Mouse (Mus musculus): ENCODE measurements around the gene A730049H05Rik. TPM values are rescaled to one million over a fixed set of nuclear protein-coding genes. Genes with fewer than 3 reads are reported as not detected.

A730049H05Rik gene
- total and polyA plus RNA-seq, 2 experiments = not detected

- no peak for TF ChIP-seq POLR2A (IDR thresholded peaks at IDR 0.05; ENCODE audit: extremely low read depth, insufficient read depth, low read length)
- TF ChIP-seq CTCF (IDR thresholded peaks at IDR 0.05; ENCODE audit: low read depth, low read length) = no peak
- H3K27me3 ChIP-seq (ENCODE audit: control insufficient read depth, insufficient read depth, low read length) = no peaks in the 10 kb centered on the region
- H3K4me1 ChIP-seq (ENCODE audit: control insufficient read depth, insufficient read depth, low read length) = no peaks in the 10 kb centered on the region
- H3K79me2 ChIP-seq (ENCODE audit: control insufficient read depth, insufficient read depth, low read length) = no peaks in the 10 kb centered on the region
- no peaks in the 10 kb centered on the region; the same call in 1 of the 2 replicates for H3K36me3 ChIP-seq (ENCODE audit: control insufficient read depth, insufficient read depth, low read length)
- 60% methylated on average over 5 of the region's 5 CpGs for WGBS
- DNase-seq (ENCODE audit: extremely low read depth, low read depth, low spot score) = peak; percentile 57
- no peak overlapping the region for H3K9ac ChIP-seq (ENCODE audit: low read depth, low read length)
- H3K4me3 ChIP-seq (ENCODE audit: insufficient read depth, low read depth, low read length) = no peak overlapping the region
- no peak overlapping the region for H3K27ac ChIP-seq (replicated peaks; ENCODE audit: insufficient read depth, low read depth, low read length)
Observed at GRCm38 (mm10) chr6:92850250-92850649, 34.0 kb downstream of the A730049H05Rik start.

DNA sequence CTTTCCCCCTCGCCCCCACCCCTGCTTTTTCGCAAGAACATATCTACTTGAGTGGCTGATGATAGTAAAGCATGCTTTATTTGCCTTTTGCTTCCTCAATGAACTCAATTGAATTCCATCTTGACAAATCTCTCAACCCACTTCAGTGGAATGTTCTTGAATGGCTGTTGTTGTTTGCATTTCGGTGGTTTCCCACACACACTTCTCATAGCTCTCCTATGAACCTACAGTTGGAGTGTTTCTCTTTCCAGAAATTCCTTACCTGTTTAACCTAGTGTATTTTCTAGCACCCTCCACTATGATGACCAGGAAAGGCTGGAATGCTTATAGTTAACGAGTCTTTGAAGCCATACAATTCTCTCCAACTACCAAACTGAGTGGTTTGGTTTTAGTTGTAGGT lies 38.6 kb downstream of the A730049H05Rik start:
- Histone ChIP-seq H3K4me1 (ENCODE audit: control insufficient read depth, insufficient read depth, low read length) (no peaks in the 10 kb centered on the region), H3K9ac (ENCODE audit: low read depth, low read length) (no peak overlapping the region), H3K79me2 (ENCODE audit: control insufficient read depth, insufficient read depth, low read length) (no peaks in the 10 kb centered on the region), H3K4me3 (ENCODE audit: insufficient read depth, low read depth, low read length) (no peak overlapping the region), H3K27ac (replicated peaks; ENCODE audit: insufficient read depth, low read depth, low read length) (no peak overlapping the region), H3K27me3 (ENCODE audit: control insufficient read depth, insufficient read depth, low read length) (no peaks in the 10 kb centered on the region; the same call in 1 of the 2 replicates), H3K36me3 (ENCODE audit: control insufficient read depth, insufficient read depth, low read length) (no peaks in the 10 kb centered on the region)
- TF ChIP-seq POLR2A (IDR thresholded peaks at IDR 0.05; ENCODE audit: extremely low read depth, insufficient read depth, low read length) (no peak), CTCF (IDR thresholded peaks at IDR 0.05; ENCODE audit: low read depth, low read length) (no peak)
- no peak for DNase-seq (ENCODE audit: extremely low read depth, low read depth, low spot score)
- WGBS = 78% methylated on average over 4 of the region's 4 CpGs

DNA sequence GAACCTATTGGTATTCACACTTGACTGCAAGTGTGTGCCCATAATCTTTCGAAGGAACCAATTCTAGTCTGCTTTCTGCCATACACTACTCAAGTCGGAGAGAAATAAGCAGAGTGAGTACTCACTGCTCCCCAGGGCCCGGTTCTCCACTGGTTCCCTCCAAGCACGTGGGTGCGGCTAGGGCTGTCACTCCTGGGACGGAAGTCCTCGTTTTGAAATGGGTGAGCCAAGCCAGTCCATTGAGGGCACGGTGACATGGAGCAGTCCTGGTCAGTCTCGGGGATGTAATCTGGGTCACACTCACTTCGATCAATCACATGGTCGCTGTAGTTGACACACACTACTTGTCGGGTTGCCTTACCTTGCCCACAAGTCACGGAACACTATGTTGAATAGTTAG lies 41.5 kb downstream of the A730049H05Rik start:
- H3K27ac ChIP-seq (replicated peaks; ENCODE audit: insufficient read depth, low read depth, low read length) = no peak overlapping the region
- H3K9ac ChIP-seq (ENCODE audit: low read depth, low read length) = no peak overlapping the region
- no peaks in the 10 kb centered on the region for H3K79me2 ChIP-seq (ENCODE audit: control insufficient read depth, insufficient read depth, low read length)
- no peaks in the 10 kb centered on the region; the same call in 1 of the 2 replicates for H3K27me3 ChIP-seq (ENCODE audit: control insufficient read depth, insufficient read depth, low read length)
- TF ChIP-seq CTCF (IDR thresholded peaks at IDR 0.05; ENCODE audit: low read depth, low read length) (no peak), POLR2A (IDR thresholded peaks at IDR 0.05; ENCODE audit: extremely low read depth, insufficient read depth, low read length) (no peak)
- H3K4me3 ChIP-seq (ENCODE audit: insufficient read depth, low read depth, low read length) = no peak overlapping the region
- no peak for DNase-seq (ENCODE audit: extremely low read depth, low read depth, low spot score)
- WGBS = 91% methylated on average over 13 of the region's 13 CpGs
- no peaks in the 10 kb centered on the region for H3K36me3 ChIP-seq (ENCODE audit: control insufficient read depth, insufficient read depth, low read length)
- no peaks in the 10 kb centered on the region for H3K4me1 ChIP-seq (ENCODE audit: control insufficient read depth, insufficient read depth, low read length)

- no peak for DNase-seq (ENCODE audit: extremely low read depth, low read depth, low spot score)
- Histone ChIP-seq H3K27ac (replicated peaks; ENCODE audit: insufficient read depth, low read depth, low read length) (no peak overlapping the region), H3K4me1 (ENCODE audit: control insufficient read depth, insufficient read depth, low read length) (no peaks in the 10 kb centered on the region), H3K79me2 (ENCODE audit: control insufficient read depth, insufficient read depth, low read length) (no peaks in the 10 kb centered on the region), H3K27me3 (ENCODE audit: control insufficient read depth, insufficient read depth, low read length) (no peaks in the 10 kb centered on the region; the same call in 1 of the 2 replicates), H3K36me3 (ENCODE audit: control insufficient read depth, insufficient read depth, low read length) (no peaks in the 10 kb centered on the region), H3K9ac (ENCODE audit: low read depth, low read length) (no peak overlapping the region), H3K4me3 (ENCODE audit: insufficient read depth, low read depth, low read length) (no peak overlapping the region)
- no peak for TF ChIP-seq CTCF (IDR thresholded peaks at IDR 0.05; ENCODE audit: low read depth, low read length)
- no peak for TF ChIP-seq POLR2A (IDR thresholded peaks at IDR 0.05; ENCODE audit: extremely low read depth, insufficient read depth, low read length)
- 80% methylated on average over 12 of the region's 12 CpGs for WGBS
Observed at GRCm38 (mm10) chr6:92858721-92859510, 42.6 kb downstream of the A730049H05Rik start.

DNA sequence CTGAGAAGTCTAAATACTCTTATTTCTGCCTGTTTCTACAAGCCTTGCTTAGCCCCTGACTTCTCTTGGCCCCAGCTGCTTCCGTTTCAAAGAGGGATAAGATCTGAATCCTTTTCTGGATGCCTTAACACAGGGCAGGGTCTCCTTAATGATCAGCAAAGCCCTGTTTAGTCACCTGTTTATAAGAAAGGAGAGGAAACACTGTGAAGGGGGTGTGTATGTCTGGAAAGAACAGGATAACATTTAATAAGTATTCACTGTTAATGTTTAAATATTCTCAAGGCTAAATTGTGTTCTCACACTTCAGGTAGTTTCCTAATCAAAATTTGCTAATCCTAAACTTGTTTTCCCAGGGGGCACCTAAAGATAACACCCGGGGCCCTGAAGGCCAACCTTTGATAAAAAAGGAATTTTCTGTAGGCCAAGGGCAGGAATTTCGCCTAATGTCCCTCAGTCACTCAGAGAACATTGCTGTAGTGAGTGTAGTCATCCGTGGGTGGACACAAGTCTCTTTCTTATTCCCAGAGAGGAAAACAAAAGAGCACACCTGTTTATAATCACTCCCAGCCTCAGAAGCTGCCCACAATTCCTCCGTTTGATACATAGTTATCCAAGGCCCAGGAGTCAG lies 44.1 kb downstream of the A730049H05Rik start:
- no peaks in the 10 kb centered on the region for H3K4me1 ChIP-seq (ENCODE audit: control insufficient read depth, insufficient read depth, low read length)
- WGBS = 55% methylated on average over 5 of the region's 5 CpGs
- DNase-seq (ENCODE audit: extremely low read depth, low read depth, low spot score) = no peak
- H3K36me3 ChIP-seq (ENCODE audit: control insufficient read depth, insufficient read depth, low read length) = no peaks in the 10 kb centered on the region
- no peak overlapping the region for H3K4me3 ChIP-seq (ENCODE audit: insufficient read depth, low read depth, low read length)
- no peak overlapping the region for H3K27ac ChIP-seq (replicated peaks; ENCODE audit: insufficient read depth, low read depth, low read length)
- TF ChIP-seq POLR2A (IDR thresholded peaks at IDR 0.05; ENCODE audit: extremely low read depth, insufficient read depth, low read length) (no peak), CTCF (IDR thresholded peaks at IDR 0.05; ENCODE audit: low read depth, low read length) (no peak)
- no peak overlapping the region for H3K9ac ChIP-seq (ENCODE audit: low read depth, low read length)
- H3K27me3 ChIP-seq (ENCODE audit: control insufficient read depth, insufficient read depth, low read length) = no peaks in the 10 kb centered on the region; the same call in 1 of the 2 replicates
- no peaks in the 10 kb centered on the region for H3K79me2 ChIP-seq (ENCODE audit: control insufficient read depth, insufficient read depth, low read length)

DNA sequence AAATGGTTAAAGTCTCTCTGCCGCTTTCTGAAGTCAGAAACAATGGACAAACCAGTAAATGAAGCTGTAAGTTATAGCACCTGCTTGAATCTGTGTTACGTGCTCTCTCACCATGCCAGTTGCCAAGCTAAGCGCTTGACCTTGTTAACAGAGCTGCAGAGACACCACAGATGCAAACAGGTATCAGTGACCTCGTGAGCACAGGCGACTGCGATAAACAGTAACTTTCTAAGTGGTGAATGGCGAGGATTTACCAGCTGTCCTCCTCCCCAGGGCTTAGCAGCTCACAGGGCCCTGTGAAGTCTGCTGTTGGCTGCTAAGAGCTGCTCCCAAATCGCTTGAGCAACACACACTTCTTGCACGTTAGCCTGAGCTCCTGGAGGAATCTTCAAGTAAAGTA lies 46.3 kb downstream of the A730049H05Rik start:
- Histone ChIP-seq H3K4me1 (ENCODE audit: control insufficient read depth, insufficient read depth, low read length) (no peaks in the 10 kb centered on the region), H3K27ac (replicated peaks; ENCODE audit: insufficient read depth, low read depth, low read length) (no peak overlapping the region), H3K79me2 (ENCODE audit: control insufficient read depth, insufficient read depth, low read length) (no peaks in the 10 kb centered on the region), H3K4me3 (ENCODE audit: insufficient read depth, low read depth, low read length) (no peak overlapping the region), H3K36me3 (ENCODE audit: control insufficient read depth, insufficient read depth, low read length) (no peaks in the 10 kb centered on the region), H3K9ac (ENCODE audit: low read depth, low read length) (no peak overlapping the region), H3K27me3 (ENCODE audit: control insufficient read depth, insufficient read depth, low read length) (no peaks in the 10 kb centered on the region)
- TF ChIP-seq CTCF (IDR thresholded peaks at IDR 0.05; ENCODE audit: low read depth, low read length) (no peak), POLR2A (IDR thresholded peaks at IDR 0.05; ENCODE audit: extremely low read depth, insufficient read depth, low read length) (no peak)
- WGBS = 75% methylated on average over 9 of the region's 9 CpGs
- no peak for DNase-seq (ENCODE audit: extremely low read depth, low read depth, low spot score)
